21 mouse cellular contexts compared by ENCODE assay signal in the genomic region with DNA sequence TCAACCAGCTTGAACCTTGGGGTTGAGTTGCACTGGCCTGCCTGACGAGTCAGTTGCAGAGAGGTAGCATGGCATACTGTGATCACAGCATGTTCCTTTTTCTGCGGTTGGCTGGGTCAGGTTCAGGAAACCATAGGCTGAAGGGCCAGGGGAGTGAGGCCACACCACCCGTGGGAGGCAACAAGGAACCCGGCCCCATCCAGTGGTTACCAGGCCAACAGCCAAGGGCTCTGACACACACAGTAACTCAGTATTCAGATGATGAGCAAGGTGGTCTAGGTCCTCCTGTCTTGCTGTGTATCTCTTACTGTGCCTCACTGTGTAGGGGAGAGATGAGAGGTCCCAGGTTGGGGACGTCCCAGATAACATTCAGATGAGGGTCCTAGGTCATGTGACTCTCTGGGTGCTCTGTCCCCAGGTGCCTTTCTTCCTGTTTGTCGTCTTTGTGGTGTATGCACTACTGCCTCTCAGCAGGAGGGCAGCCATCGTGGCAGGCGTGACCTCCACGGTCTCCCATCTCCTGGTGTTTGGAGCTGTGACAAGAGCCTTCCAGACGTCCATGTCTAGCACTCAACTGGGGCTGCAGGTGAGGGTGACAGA. TPM values are rescaled to one million over a fixed set of nuclear protein-coding genes. Genes with fewer than 3 reads are reported as not detected.
DNase-seq lines count a peak whose midpoint lies in the region; ATAC-seq and TF ChIP-seq lines count a peak whose summit lies in the region.
"Had no signal": no experiment of that assay in that cellular context is flagged by ENCODE, and none has a peak within 500 bp of the region (broad histone marks: within the 10 kb centered on the region; RNA-seq: fewer than 3 reads in every experiment).

No protein-coding gene starts in this region.

- ATAC-seq in hematopoietic stem cell, adult 5-6 weeks (replicated peaks in 1 of 2; ENCODE audit: insufficient read depth in 1 of 2, low FRiP score in 2 of 2, low TSS enrichment in 1 of 2, low read depth in 1 of 2, poor library complexity in 2 of 2, severe bottlenecking in 2 of 2): peak; percentile 82 to 87

- H3K27ac ChIP-seq in heart, embryonic 10.5 days: 0 out of 2 replicates have a peak overlapping the region, but pooled peaks have one; percentile 32
- no peak overlapping the region for H3K27ac ChIP-seq in heart, adult 2 months
- H3K27ac ChIP-seq: forebrain, embryonic 12.5 days; kidney, embryonic 15.5 days; layer of hippocampus, adult 2 months; left cerebral cortex, adult 2 months; stomach, postnatal 0 days had no signal

- peaks cover 8% of the 10 kb centered on the region; the same call in 1 of the 2 replicates for H3K4me1 ChIP-seq in heart, embryonic 10.5 days
- H3K4me1 ChIP-seq in heart, adult 2 months (ENCODE audit: control insufficient read depth, insufficient read depth, low read length): peaks cover 2% of the 10 kb centered on the region
- H3K4me1 ChIP-seq: forebrain, embryonic 12.5 days; kidney, embryonic 15.5 days had no signal

- H3K36me3 ChIP-seq in heart, embryonic 10.5 days: no peaks in the 10 kb centered on the region
- no peaks in the 10 kb centered on the region for H3K36me3 ChIP-seq in heart, adult 2 months (ENCODE audit: control insufficient read depth, insufficient read depth, low read length)
- H3K36me3 ChIP-seq: forebrain, embryonic 12.5 days; heart, embryonic 12.5 days; kidney, embryonic 15.5 days had no signal

- no peak for DNase-seq in heart, embryonic 10.5 days (ENCODE audit: low spot score)
- no peak for DNase-seq in heart, adult 11 months
- DNase-seq in lung, postnatal 36 days: peak; percentile 61
- no peak for DNase-seq in lung, postnatal 4 days
- DNase-seq in frontal cortex, postnatal 10 days (ENCODE audit: low spot score in 2 of 2): no peak
- DNase-seq in left cerebral cortex, postnatal 36 days (ENCODE audit: low spot score in 2 of 2): no peak
- DNase-seq in heart, adult 2 months: no peak
- DNase-seq: adrenal gland, postnatal 10 days; cerebellum, adult 8-10 months; embryo, embryonic 11 days; heart, postnatal 36 days; lung, postnatal 14 days; midbrain, embryonic 14.5 days; thymus, postnatal 14 days had no signal

- WGBS in heart, embryonic 10.5 days: 69% methylated on average over 10 of the region's 10 CpGs
- 56% methylated on average over 10 of the region's 10 CpGs for WGBS in heart, adult 2 months

- H3K79me2 ChIP-seq in heart, adult 2 months (replicated peaks; ENCODE audit: control insufficient read depth, insufficient read depth, low read length): no peaks in the 10 kb centered on the region

- no peak for TF ChIP-seq CTCF in heart, adult 2 months (IDR thresholded peaks at IDR 0.05)

- TF ChIP-seq EP300 in heart, adult 2 months (IDR thresholded peaks at IDR 0.05; ENCODE audit: insufficient read depth, low read depth, low read length): no peak

- intact Hi-C loops in left cerebral cortex, postnatal 36 days (cut with DNase I): no loop called here
- intact Hi-C loops in heart, adult 2 months (cut with DNase I): loop anchor here (5.0 kb wide), 1 partner anchor 37 kb away; a partner anchor contains a TSS

- H3K9me3 ChIP-seq in heart, embryonic 10.5 days: no peaks in the 10 kb centered on the region
- H3K9me3 ChIP-seq: forebrain, embryonic 12.5 days; heart, embryonic 12.5 days; kidney, embryonic 15.5 days had no signal

- H3K9ac ChIP-seq in heart, adult 2 months (ENCODE audit: low read depth, low read length): no peak overlapping the region
- H3K9ac ChIP-seq: forebrain, embryonic 12.5 days; heart, embryonic 12.5 days; kidney, embryonic 15.5 days had no signal

- H3K27me3 ChIP-seq in heart, embryonic 10.5 days (ENCODE audit: insufficient read depth, poor library complexity, severe bottlenecking): peaks cover 53% of the 10 kb centered on the region
- no peaks in the 10 kb centered on the region for H3K27me3 ChIP-seq in heart, adult 2 months (ENCODE audit: control insufficient read depth, insufficient read depth, low read length)
- H3K27me3 ChIP-seq: forebrain, embryonic 12.5 days; kidney, embryonic 15.5 days had no signal

- TF ChIP-seq POLR2A in heart, adult 2 months (IDR thresholded peaks at IDR 0.05; ENCODE audit: insufficient read depth, low read depth, low read length): no peak

- no peak overlapping the region for H3K4me3 ChIP-seq in heart, embryonic 10.5 days
- H3K4me3 ChIP-seq in heart, adult 2 months: no peak overlapping the region
- H3K4me3 ChIP-seq: forebrain, embryonic 12.5 days; heart, embryonic 12.5 days; kidney, embryonic 15.5 days; layer of hippocampus, adult 2 months; left cerebral cortex, adult 2 months had no signal

RNA-seq across cellular contexts. Expression of a gene that starts 37.2 kb away (rescaled TPM):
- 3.4 and 4.0 TPM in 2 replicates for polyA plus RNA-seq in heart, embryonic 10.5 days (2016; fragmentation: Nextera tagmentation; extraction: Ambion mirVana)
- total RNA-seq in hematopoietic stem cell, adult 5-6 weeks (2017): 51.4 and 64.2 TPM in 2 replicates
- total RNA-seq in left cerebral cortex, postnatal 36 days (2021): 1 to 10 TPM; 4.7 TPM
- total RNA-seq in heart, adult 2 months (2021): 1 to 10 TPM; 5.9 to 7.6 TPM
- 10.5 and 11.8 TPM in 2 replicates for polyA plus RNA-seq in heart, adult 2 months (2012; rRNA removed)

RNA-seq across cellular contexts. Expression of a gene that starts 52.6 kb away (rescaled TPM):
- 56.8 and 65.1 TPM in 2 replicates for polyA plus RNA-seq in heart, embryonic 10.5 days (2016; fragmentation: Nextera tagmentation; extraction: Ambion mirVana)
- 53.3 and 67.8 TPM in 2 replicates for total RNA-seq in hematopoietic stem cell, adult 5-6 weeks (2017)
- total RNA-seq in left cerebral cortex, postnatal 36 days (2021): 10 to 100 TPM; 48.2 to 66.4 TPM
- total RNA-seq in heart, adult 2 months (2021): 10 to 100 TPM; 78.9 to 79.0 TPM
- polyA plus RNA-seq in heart, adult 2 months (2012; rRNA removed): 30.9 and 44.6 TPM in 2 replicates
